ENCODE assay signal across 17 mouse cellular contexts in the genomic region with DNA sequence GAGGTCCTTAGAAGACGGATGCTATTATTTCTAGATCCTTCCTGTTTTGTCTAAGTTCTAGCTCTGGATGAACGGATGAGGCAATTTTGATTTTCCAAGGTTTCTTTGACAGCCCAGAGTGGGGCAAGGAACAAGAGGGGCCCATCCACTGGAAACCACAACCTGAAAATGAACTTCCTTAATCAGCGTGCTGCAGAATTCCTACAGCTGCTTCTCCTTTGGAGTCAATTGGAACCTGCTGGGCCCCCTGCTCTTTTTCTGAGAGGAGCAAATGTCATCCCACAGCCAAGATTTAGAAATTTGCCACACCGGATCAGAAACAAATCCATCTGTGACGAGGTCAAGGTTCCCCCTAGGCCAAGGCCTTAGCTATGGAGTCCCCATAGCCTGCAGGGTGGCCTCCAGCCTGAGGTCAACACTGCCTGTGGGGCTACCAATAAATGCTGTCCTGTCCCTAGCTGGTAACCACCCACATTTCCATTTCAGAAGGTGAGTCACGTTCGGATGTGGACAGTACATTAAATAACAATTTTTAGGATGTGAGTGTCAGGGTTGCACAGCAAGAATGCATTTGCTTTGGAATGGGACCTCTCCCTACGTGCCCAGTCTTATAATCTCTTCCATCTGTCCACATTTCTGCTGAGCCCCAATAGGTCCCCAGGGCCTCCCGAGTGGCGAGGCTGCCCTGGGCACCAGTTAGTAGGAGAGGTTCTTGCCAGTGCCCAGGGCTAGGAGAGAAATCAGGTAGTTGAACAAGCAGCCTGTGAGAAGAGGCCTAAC. TPM values are rescaled to one million over a fixed set of nuclear protein-coding genes. Genes with fewer than 3 reads are reported as not detected.
DNase-seq lines count a peak whose midpoint lies in the region; ATAC-seq and TF ChIP-seq lines count a peak whose summit lies in the region.
"Had no signal": no experiment of that assay in that cellular context is flagged by ENCODE, and none has a peak within 500 bp of the region (broad histone marks: within the 10 kb centered on the region; RNA-seq: fewer than 3 reads in every experiment).

No protein-coding gene starts in this region.

- H3K36me3 ChIP-seq in embryonic facial prominence, embryonic 12.5 days = no peaks in the 10 kb centered on the region
- peaks cover 6% of the 10 kb centered on the region for H3K36me3 ChIP-seq in limb, embryonic 13.5 days
- H3K36me3 ChIP-seq: intestine, embryonic 15.5 days; limb, embryonic 15.5 days; midbrain, embryonic 12.5 days; neural tube, embryonic 12.5 days had no signal

- peaks cover 7% of the 10 kb centered on the region for H3K9me3 ChIP-seq in embryonic facial prominence, embryonic 12.5 days
- H3K9me3 ChIP-seq in limb, embryonic 13.5 days = peaks cover 8% of the 10 kb centered on the region
- H3K9me3 ChIP-seq: intestine, embryonic 15.5 days; limb, embryonic 15.5 days; midbrain, embryonic 12.5 days; neural tube, embryonic 12.5 days had no signal

- H3K9ac ChIP-seq in embryonic facial prominence, embryonic 12.5 days = no peak overlapping the region
- no peak overlapping the region for H3K9ac ChIP-seq in limb, embryonic 13.5 days
- H3K9ac ChIP-seq: intestine, embryonic 15.5 days; limb, embryonic 15.5 days; midbrain, embryonic 12.5 days; neural tube, embryonic 12.5 days had no signal

- DNase-seq in layer of hippocampus, adult 2 months (ENCODE audit: low spot score in 2 of 2) = no peak
- DNase-seq in layer of hippocampus, adult 11-12 months (ENCODE audit: low spot score) = no peak
- no peak for DNase-seq in yolk sac, embryonic 10.5 days (ENCODE audit: low spot score)
- no peak for DNase-seq in cerebellum, adult 2 months
- DNase-seq in frontal cortex, postnatal 14 days (ENCODE audit: low spot score in 2 of 2) = no peak
- DNase-seq: cerebellum, adult 9-10 months; heart, postnatal 4 days; kidney, postnatal 14 days; thymus, postnatal 4 days had no signal

- peak; percentile 21; the same call in 1 of the 2 replicates for ATAC-seq in common myeloid progenitor, adult 5-6 weeks (replicated peaks; ENCODE audit: low read depth, poor library complexity, severe bottlenecking)
- ATAC-seq in embryonic facial prominence, embryonic 12.5 days (ENCODE audit: insufficient number of reproducible peaks, insufficient read depth, low FRiP score, low TSS enrichment) = 0 out of 2 replicates have a peak, but pooled peaks have one; percentile 56
- ATAC-seq in limb, embryonic 13.5 days (ENCODE audit: low FRiP score, low read depth) = peak; percentile 42; the same call in 1 of the 2 replicates
- ATAC-seq: intestine, embryonic 15.5 days had no signal

- peak overlapping the region; percentile 41; the same call in 1 of the 2 replicates for H3K27ac ChIP-seq in layer of hippocampus, adult 2 months
- H3K27ac ChIP-seq in embryonic facial prominence, embryonic 12.5 days = peak overlapping the region; percentile 51; the same call in 1 of the 2 replicates
- H3K27ac ChIP-seq in limb, embryonic 13.5 days = no peak overlapping the region
- H3K27ac ChIP-seq in cerebellum, adult 2 months (ENCODE audit: insufficient read depth, low read length) = no peak overlapping the region
- H3K27ac ChIP-seq: intestine, embryonic 15.5 days; limb, embryonic 15.5 days; midbrain, embryonic 12.5 days; neural tube, embryonic 12.5 days had no signal

- H3K4me3 ChIP-seq in layer of hippocampus, adult 2 months = no peak overlapping the region
- H3K4me3 ChIP-seq in embryonic facial prominence, embryonic 12.5 days = no peak overlapping the region
- no peak overlapping the region for H3K4me3 ChIP-seq in limb, embryonic 13.5 days
- no peak overlapping the region for H3K4me3 ChIP-seq in cerebellum, adult 2 months (replicated peaks; ENCODE audit: insufficient read depth, low read depth, low read length)
- H3K4me3 ChIP-seq: intestine, embryonic 15.5 days; limb, embryonic 15.5 days; midbrain, embryonic 12.5 days; neural tube, embryonic 12.5 days had no signal

- no peak for TF ChIP-seq POLR2A in cerebellum, adult 2 months (IDR thresholded peaks at IDR 0.05; ENCODE audit: borderline replicate concordance, insufficient read depth, low read length)

- WGBS in embryonic facial prominence, embryonic 12.5 days = 22% methylated on average over 10 of the region's 10 CpGs
- 25% methylated on average over 10 of the region's 10 CpGs for WGBS in limb, embryonic 13.5 days
- WGBS in cerebellum, adult 2 months = 46% methylated on average over 10 of the region's 10 CpGs

- TF ChIP-seq CTCF in layer of hippocampus, adult 2 months (conservative IDR thresholded peaks at IDR 0.05) = no peak
- TF ChIP-seq CTCF in cerebellum, adult 2 months (IDR thresholded peaks at IDR 0.05; ENCODE audit: borderline replicate concordance, insufficient read depth, low read depth, low read length) = no peak

- H3K4me1 ChIP-seq in embryonic facial prominence, embryonic 12.5 days = peaks cover 26% of the 10 kb centered on the region
- H3K4me1 ChIP-seq in limb, embryonic 13.5 days = peaks cover 43% of the 10 kb centered on the region
- 0 out of 2 replicates have a peak, but pooled peaks cover 2% of the 10 kb centered on the region for H3K4me1 ChIP-seq in cerebellum, adult 2 months (ENCODE audit: control insufficient read depth, insufficient read depth, low read length)
- H3K4me1 ChIP-seq: intestine, embryonic 15.5 days; midbrain, embryonic 12.5 days; neural tube, embryonic 12.5 days had no signal

- H3K27me3 ChIP-seq in embryonic facial prominence, embryonic 12.5 days = no peaks in the 10 kb centered on the region
- no peaks in the 10 kb centered on the region for H3K27me3 ChIP-seq in limb, embryonic 13.5 days
- no peaks in the 10 kb centered on the region for H3K27me3 ChIP-seq in cerebellum, adult 2 months (ENCODE audit: control insufficient read depth, insufficient read depth, low read length)
- H3K27me3 ChIP-seq: intestine, embryonic 15.5 days; limb, embryonic 15.5 days; neural tube, embryonic 12.5 days had no signal

- no peak overlapping the region for H3K4me2 ChIP-seq in embryonic facial prominence, embryonic 12.5 days (replicated peaks)
- no peak overlapping the region; the same call in 1 of the 2 replicates for H3K4me2 ChIP-seq in limb, embryonic 13.5 days (replicated peaks)
- H3K4me2 ChIP-seq: heart, embryonic 11.5 days; intestine, embryonic 15.5 days; limb, embryonic 15.5 days; midbrain, embryonic 12.5 days; neural tube, embryonic 12.5 days had no signal

RNA-seq across cellular contexts. Expression of a gene that starts 46.1 kb away (rescaled TPM):
- total RNA-seq in layer of hippocampus, adult 2 months (2021) = 100 to 1,000 TPM in 1 of 2 experiments, 10 to 100 TPM in 1; 98.7 to 101 TPM
- 292 and 381 TPM in 2 replicates for total RNA-seq in common myeloid progenitor, adult 5-6 weeks (2017)
- 112 and 118 TPM in 2 replicates for polyA plus RNA-seq in embryonic facial prominence, embryonic 12.5 days (2016; fragmentation: Nextera tagmentation; extraction: Ambion mirVana)
- 101 and 102 TPM in 2 replicates for polyA plus RNA-seq in limb, embryonic 13.5 days (2015; fragmentation: Nextera tagmentation; extraction: Ambion mirVana)
- polyA plus RNA-seq in cerebellum, adult 2 months (2012; rRNA removed) = 50.8 and 59.7 TPM in 2 replicates

Comparison
In these comparisons a context has a peak if more than half of its experiments do, and no peak if none do; other contexts are left out.
1. H3K27ac ChIP-seq: peak in layer of hippocampus, adult 2 months (single experiment) and embryonic facial prominence, embryonic 12.5 days (single experiment); none in limb, embryonic 13.5 days (single experiment) and cerebellum, adult 2 months (single experiment).
2. Peak in every context shown above with its lines, with median percentiles within 50 percentile points of each other: ATAC-seq.